Mouse (Mus musculus) spleen, adult 2 months (tissue): ENCODE data around the gene Agbl4.

ENCODE experiments used
- CTCF ChIP-seq: fragments of 200-500 bp; IDR thresholded peaks from 2 replicates; pipeline ENCODE4 v1.5.1; 2011; ENCODE audit warnings: mild to moderate bottlenecking, inconsistent platforms; ENCODE audit not compliant: insufficient read depth, insufficient read length, insufficient replicate concordance; ENCODE audit errors: extremely low read depth
- POLR2A ChIP-seq: fragments of 200-500 bp; IDR thresholded peaks from 2 replicates; pipeline ENCODE4 v1.6.1; 2011; ENCODE audit warnings: low read depth, low read length, inconsistent platforms

DNA sequence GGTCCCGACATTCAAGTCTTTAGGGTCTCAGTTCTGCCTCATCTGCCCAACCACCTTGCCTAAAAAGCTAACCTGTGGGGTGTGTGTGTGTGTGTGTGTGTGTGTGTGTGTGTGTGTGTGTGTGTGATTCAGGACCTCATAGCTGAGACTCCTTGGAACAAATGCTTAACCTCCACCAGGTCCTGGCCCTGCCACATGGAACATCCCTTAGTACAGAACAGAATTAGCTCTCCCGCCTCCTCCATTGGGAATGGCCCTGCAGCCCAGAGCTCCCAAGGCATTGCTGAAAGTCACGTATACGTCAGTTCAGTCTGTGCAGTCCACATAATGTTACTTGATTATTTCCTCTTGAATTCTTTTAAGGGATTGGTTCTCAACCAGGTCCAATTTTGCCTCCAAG is 1120.7 kb downstream of the Agbl4 start:
- TF ChIP-seq CTCF (no peak), POLR2A (no peak)
